Mouse (Mus musculus): ENCODE data around the gene Slc9a9. TPM values are rescaled to one million over a fixed set of nuclear protein-coding genes. Genes with fewer than 3 reads are reported as not detected.

The Slc9a9 gene
- polyA plus RNA-seq, 1 experiment, result 4.4 TPM

DNA sequence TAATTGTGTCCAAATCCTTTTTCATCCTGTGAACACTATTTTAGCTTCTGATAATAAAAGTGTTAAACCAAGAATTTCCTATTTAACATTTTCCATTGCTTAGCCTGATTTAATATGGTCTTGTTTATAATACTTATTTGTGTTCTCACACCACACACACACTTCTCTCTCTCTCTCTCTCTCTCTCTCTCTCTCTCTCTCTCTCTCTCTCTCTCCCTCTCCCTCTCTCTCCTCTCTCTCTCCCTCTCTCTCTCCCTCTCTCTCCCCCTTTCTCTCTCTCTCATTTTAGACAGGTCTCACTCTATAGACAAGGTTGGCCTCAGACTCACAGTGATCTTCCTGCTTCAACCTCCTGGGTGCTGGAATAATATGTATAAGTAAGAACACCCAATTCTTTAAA lies 995 bp downstream of the Slc9a9 start:
- Histone ChIP-seq H3K79me2 (ENCODE audit: control insufficient read depth, insufficient read depth) (peaks cover 14% of the 10 kb centered on the region), H3K36me3 (ENCODE audit: control insufficient read depth, insufficient read depth) (no peaks in the 10 kb centered on the region), H3K79me3 (ENCODE audit: low read depth) (no peaks in the 10 kb centered on the region), H3ac (ENCODE audit: control insufficient read depth, insufficient read length, low read depth) (no peak overlapping the region), H3K4me3 (ENCODE audit: insufficient read depth, poor library complexity, severe bottlenecking) (peak overlapping the region; percentile 36), H3K27me3 (ENCODE audit: control insufficient read depth, insufficient read depth, insufficient read length) (no peaks in the 10 kb centered on the region)
- TF ChIP-seq MYOD1 (IDR thresholded peaks at IDR 0.05; ENCODE audit: control insufficient read depth, insufficient read length, low read depth) (no peak), FOSL1 (IDR thresholded peaks at IDR 0.05; ENCODE audit: insufficient read depth, low read length, poor library complexity, severe bottlenecking) (no peak), USF1 (IDR thresholded peaks at IDR 0.05; ENCODE audit: low read depth) (no peak), MAX (IDR thresholded peaks at IDR 0.05) (no peak), CEBPB (IDR thresholded peaks at IDR 0.05; ENCODE audit: low read depth) (no peak), MYOG (IDR thresholded peaks at IDR 0.05; ENCODE audit: control insufficient read depth, extremely low read depth, insufficient read length) (no peak), CTCF (IDR thresholded peaks at IDR 0.05; ENCODE audit: control insufficient read depth, insufficient read depth, insufficient read length) (no peak)

DNA sequence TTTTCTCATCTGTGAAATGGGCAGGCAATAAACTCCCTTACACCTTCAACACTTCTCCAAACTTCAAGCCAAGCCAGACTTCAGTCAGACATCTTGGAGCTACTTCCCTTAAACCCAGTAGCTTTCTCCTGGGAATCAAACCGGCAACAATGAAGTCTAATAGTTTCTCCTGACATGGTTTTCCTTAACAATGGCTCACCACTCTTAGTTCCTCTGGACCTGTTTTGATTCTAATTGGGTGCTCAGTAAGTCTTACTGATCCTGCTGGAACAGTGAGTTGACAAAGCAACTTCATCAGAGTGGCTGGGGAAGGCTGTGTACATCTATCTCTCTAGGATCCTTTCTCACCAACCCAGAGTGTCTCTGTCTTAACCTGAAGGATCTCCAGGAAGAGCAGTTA lies 5.0 kb downstream of the Slc9a9 start:
- no peak overlapping the region for H3K4me3 ChIP-seq (ENCODE audit: insufficient read depth, poor library complexity, severe bottlenecking)
- H3ac ChIP-seq (ENCODE audit: control insufficient read depth, insufficient read length, low read depth), result no peak overlapping the region
- no peaks in the 10 kb centered on the region for H3K27me3 ChIP-seq (ENCODE audit: control insufficient read depth, insufficient read depth, insufficient read length)
- H3K79me3 ChIP-seq (ENCODE audit: low read depth), result no peaks in the 10 kb centered on the region
- TF ChIP-seq CTCF (IDR thresholded peaks at IDR 0.05; ENCODE audit: control insufficient read depth, insufficient read depth, insufficient read length) (no peak), USF1 (IDR thresholded peaks at IDR 0.05; ENCODE audit: low read depth) (no peak), FOSL1 (IDR thresholded peaks at IDR 0.05; ENCODE audit: insufficient read depth, low read length, poor library complexity, severe bottlenecking) (no peak), MYOD1 (IDR thresholded peaks at IDR 0.05; ENCODE audit: control insufficient read depth, insufficient read length, low read depth) (no peak), CEBPB (IDR thresholded peaks at IDR 0.05; ENCODE audit: low read depth) (no peak), MYOG (IDR thresholded peaks at IDR 0.05; ENCODE audit: control insufficient read depth, extremely low read depth, insufficient read length) (no peak), MAX (IDR thresholded peaks at IDR 0.05) (no peak)
- H3K79me2 ChIP-seq (ENCODE audit: control insufficient read depth, insufficient read depth), result peaks cover 14% of the 10 kb centered on the region
- no peaks in the 10 kb centered on the region for H3K36me3 ChIP-seq (ENCODE audit: control insufficient read depth, insufficient read depth)

DNA sequence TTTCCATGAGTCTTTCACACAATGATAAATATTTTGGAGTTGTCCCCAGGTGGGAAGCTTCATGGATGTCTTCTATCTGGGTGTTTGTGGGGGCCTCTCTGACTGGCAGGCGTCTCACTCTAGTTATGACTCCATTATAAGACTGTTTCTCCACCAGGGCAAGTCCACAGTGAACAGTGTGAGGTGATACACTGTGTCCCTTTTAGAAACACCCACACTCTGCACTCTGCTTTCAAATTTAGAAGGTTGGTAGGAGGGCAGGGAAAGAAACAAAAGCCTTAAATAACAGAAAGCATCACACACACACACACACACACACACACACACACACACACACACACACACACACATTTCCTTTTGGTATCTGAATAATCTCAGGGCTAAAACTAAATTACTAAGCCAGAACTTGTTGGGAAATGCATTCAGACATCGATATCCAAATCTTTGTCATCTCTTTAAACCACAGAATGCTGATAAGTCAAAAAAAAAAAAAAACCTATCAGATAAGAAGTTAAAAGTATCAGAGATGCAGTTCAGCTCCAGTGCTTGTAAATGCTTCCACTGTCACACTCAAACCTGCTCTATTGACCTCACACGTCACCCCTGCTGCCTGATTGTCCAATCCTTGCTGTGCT lies 8.4 kb downstream of the Slc9a9 start:
- Histone ChIP-seq H3ac (ENCODE audit: control insufficient read depth, insufficient read length, low read depth) (no peak overlapping the region), H3K79me3 (ENCODE audit: low read depth) (no peaks in the 10 kb centered on the region), H3K36me3 (ENCODE audit: control insufficient read depth, insufficient read depth) (no peaks in the 10 kb centered on the region), H3K27me3 (ENCODE audit: control insufficient read depth, insufficient read depth, insufficient read length) (no peaks in the 10 kb centered on the region), H3K4me3 (ENCODE audit: insufficient read depth, poor library complexity, severe bottlenecking) (no peak overlapping the region), H3K79me2 (ENCODE audit: control insufficient read depth, insufficient read depth) (no peaks in the 10 kb centered on the region)
- no peak for TF ChIP-seq FOSL1 (IDR thresholded peaks at IDR 0.05; ENCODE audit: insufficient read depth, low read length, poor library complexity, severe bottlenecking)
- TF ChIP-seq MAX (IDR thresholded peaks at IDR 0.05), result no peak
- no peak for TF ChIP-seq MYOG (IDR thresholded peaks at IDR 0.05; ENCODE audit: control insufficient read depth, extremely low read depth, insufficient read length)
- no peak for TF ChIP-seq USF1 (IDR thresholded peaks at IDR 0.05; ENCODE audit: low read depth)
- no peak for TF ChIP-seq CTCF (IDR thresholded peaks at IDR 0.05; ENCODE audit: control insufficient read depth, insufficient read depth, insufficient read length)
- no peak for TF ChIP-seq CEBPB (IDR thresholded peaks at IDR 0.05; ENCODE audit: low read depth)
- no peak for TF ChIP-seq MYOD1 (IDR thresholded peaks at IDR 0.05; ENCODE audit: control insufficient read depth, insufficient read length, low read depth)

DNA sequence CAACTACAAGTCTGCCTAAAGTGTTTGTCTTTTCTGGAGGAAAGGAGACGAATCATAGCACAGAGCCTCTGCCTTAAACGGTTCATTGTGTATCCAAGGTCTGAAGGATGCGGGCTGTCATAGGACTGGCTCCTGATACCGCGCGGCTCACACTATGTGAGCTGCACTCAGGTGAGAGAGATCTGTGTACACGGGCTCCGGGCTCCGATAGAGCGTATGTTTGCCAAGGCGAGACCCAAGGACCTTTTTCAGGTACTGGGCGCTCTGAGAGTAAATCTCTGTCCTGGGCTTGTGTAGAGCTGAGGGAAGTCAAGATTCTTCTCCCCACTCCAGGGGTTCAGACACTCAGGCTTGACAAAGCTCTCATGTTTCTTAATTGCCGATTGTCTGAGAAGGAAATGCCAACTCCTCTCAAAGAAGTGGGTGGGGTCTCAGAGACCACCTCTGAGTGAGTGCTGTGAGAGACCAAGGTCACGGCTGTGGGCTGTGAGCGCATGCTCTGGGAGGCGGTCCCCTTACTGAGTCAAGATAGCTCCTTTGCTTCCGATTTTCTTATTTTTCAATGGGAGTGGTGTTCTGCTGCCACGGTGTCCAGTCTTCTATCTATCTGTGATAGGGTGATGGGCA lies 10.9 kb downstream of the Slc9a9 start:
- no peaks in the 10 kb centered on the region for H3K79me2 ChIP-seq (ENCODE audit: control insufficient read depth, insufficient read depth)
- TF ChIP-seq CEBPB (IDR thresholded peaks at IDR 0.05; ENCODE audit: low read depth) (no peak), FOSL1 (IDR thresholded peaks at IDR 0.05; ENCODE audit: insufficient read depth, low read length, poor library complexity, severe bottlenecking) (no peak), MYOD1 (IDR thresholded peaks at IDR 0.05; ENCODE audit: control insufficient read depth, insufficient read length, low read depth) (no peak), CTCF (IDR thresholded peaks at IDR 0.05; ENCODE audit: control insufficient read depth, insufficient read depth, insufficient read length) (no peak), USF1 (IDR thresholded peaks at IDR 0.05; ENCODE audit: low read depth) (no peak), MYOG (IDR thresholded peaks at IDR 0.05; ENCODE audit: control insufficient read depth, extremely low read depth, insufficient read length) (no peak), MAX (IDR thresholded peaks at IDR 0.05) (no peak)
- no peaks in the 10 kb centered on the region for H3K36me3 ChIP-seq (ENCODE audit: control insufficient read depth, insufficient read depth)
- no peaks in the 10 kb centered on the region for H3K27me3 ChIP-seq (ENCODE audit: control insufficient read depth, insufficient read depth, insufficient read length)
- no peak overlapping the region for H3ac ChIP-seq (ENCODE audit: control insufficient read depth, insufficient read length, low read depth)
- no peak overlapping the region for H3K4me3 ChIP-seq (ENCODE audit: insufficient read depth, poor library complexity, severe bottlenecking)
- H3K79me3 ChIP-seq (ENCODE audit: low read depth), result no peaks in the 10 kb centered on the region

DNA sequence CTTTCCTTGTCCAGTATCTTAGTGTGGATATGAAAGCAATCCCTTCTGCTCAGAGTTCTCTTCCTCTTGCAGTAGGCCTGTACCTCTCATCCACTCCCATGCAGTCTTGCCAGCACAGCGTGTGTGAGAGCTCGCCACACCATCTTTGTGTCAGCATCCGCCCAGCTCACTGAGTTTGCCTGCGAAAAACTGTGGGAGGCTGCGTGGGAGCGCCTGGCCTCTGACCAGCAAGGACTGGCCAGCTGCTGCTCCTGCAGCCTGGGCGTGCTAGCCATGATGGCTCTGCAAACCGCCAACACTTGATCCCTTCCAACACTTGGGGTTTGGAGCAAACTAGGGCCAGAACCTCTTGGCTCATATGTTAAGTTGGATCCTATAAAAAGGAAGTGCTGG lies 11.4 kb downstream of the Slc9a9 start:
- Histone ChIP-seq H3K79me3 (ENCODE audit: low read depth) (no peaks in the 10 kb centered on the region), H3ac (ENCODE audit: control insufficient read depth, insufficient read length, low read depth) (no peak overlapping the region), H3K79me2 (ENCODE audit: control insufficient read depth, insufficient read depth) (no peaks in the 10 kb centered on the region), H3K27me3 (ENCODE audit: control insufficient read depth, insufficient read depth, insufficient read length) (no peaks in the 10 kb centered on the region), H3K36me3 (ENCODE audit: control insufficient read depth, insufficient read depth) (no peaks in the 10 kb centered on the region), H3K4me3 (ENCODE audit: insufficient read depth, poor library complexity, severe bottlenecking) (no peak overlapping the region)
- TF ChIP-seq FOSL1 (IDR thresholded peaks at IDR 0.05; ENCODE audit: insufficient read depth, low read length, poor library complexity, severe bottlenecking) (no peak), CTCF (IDR thresholded peaks at IDR 0.05; ENCODE audit: control insufficient read depth, insufficient read depth, insufficient read length) (no peak), USF1 (IDR thresholded peaks at IDR 0.05; ENCODE audit: low read depth) (no peak), MYOG (IDR thresholded peaks at IDR 0.05; ENCODE audit: control insufficient read depth, extremely low read depth, insufficient read length) (no peak), MYOD1 (IDR thresholded peaks at IDR 0.05; ENCODE audit: control insufficient read depth, insufficient read length, low read depth) (no peak), MAX (IDR thresholded peaks at IDR 0.05) (no peak), CEBPB (IDR thresholded peaks at IDR 0.05; ENCODE audit: low read depth) (no peak)

Measured in C2C12 (cell line).